Mouse (Mus musculus): ENCODE data around the gene Acvr1b. TPM values are rescaled to one million over a fixed set of nuclear protein-coding genes. Genes with fewer than 3 reads are reported as not detected.

Acvr1b gene
- polyA plus RNA-seq, 1 experiment, result 8.2 TPM

DNA sequence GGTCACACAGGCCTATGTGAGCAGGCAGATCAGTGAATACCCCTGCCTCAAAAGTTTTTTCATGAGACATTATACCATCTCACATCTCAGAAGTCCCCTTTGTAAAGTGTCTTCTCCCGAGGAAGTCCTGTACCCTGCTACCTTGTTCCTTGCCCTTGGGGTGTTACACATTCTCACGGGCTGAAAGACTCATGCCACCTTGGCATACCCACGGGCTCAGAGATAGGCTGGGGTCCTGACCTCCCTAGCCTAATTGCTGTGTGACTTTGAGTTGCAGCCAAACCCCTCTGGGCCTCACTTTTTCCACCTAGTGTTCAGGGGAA lies 79.7 kb downstream of the Acvr1b start:
- Histone ChIP-seq H3K4me3 (replicated peaks) (peak overlapping the region; percentile 91), H3K36me3 (replicated peaks; ENCODE audit: low read length) (peaks cover 2% of the 10 kb centered on the region), H3K27me3 (replicated peaks) (peaks cover 43% of the 10 kb centered on the region), H3K9me3 (peaks cover 17% of the 10 kb centered on the region), H3K4me1 (peaks cover 85% of the 10 kb centered on the region)
- TF ChIP-seq GATA1 (IDR thresholded peaks at IDR 0.05; ENCODE audit: borderline replicate concordance, low read length) (no peak), FLI1 (IDR thresholded peaks at IDR 0.05; ENCODE audit: low read length) (no peak)

DNA sequence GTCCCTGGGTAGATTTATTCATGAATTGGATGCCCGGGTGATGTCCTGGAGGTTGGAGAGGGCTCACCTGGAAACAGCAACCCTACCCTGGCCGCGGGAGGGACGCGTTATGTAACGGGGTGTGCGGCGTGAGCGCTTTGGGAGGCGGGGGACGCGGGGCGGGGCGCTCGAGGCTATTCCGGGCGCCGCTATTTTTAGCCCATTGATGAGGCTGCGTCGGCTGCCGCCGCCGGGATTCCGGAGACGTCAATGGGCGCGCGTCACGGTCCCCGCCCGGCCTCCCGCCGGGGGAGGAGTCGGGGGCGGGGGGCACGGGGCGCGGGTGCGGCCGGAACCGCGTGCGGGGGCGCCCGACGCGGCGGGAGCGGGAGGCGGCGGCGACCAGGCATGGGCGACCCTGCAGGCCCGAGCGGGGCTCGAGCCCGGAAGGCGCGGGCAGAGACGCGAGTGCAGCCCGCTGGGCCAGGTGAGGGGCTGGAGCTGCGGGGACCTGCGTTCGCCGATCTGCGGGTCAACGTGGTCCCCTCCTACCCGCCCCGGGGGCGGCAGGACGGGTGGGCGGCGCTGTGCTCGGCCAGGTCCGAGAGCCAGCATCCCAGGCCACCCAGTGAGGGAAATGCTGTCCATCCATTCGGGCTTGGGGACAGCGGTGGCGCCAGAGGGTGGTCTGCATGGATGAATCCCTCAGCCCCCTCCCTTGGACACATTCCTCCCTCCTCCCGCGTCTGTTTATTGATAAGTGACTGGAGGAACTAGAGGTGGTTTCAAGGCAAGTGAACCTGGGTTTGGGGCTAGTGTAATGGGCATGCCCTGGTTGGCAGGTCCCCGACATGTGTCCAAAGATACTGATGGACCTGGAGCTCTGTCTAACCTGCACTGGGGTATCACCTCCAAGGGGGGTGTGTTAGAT lies 80.3 kb downstream of the Acvr1b start, which contains the start of gene Nr4a1:
Nr4a1 (plus strand) TSS at position 384 of the 910 bp plus-strand sequence.
- peaks cover 85% of the 10 kb centered on the region for H3K4me1 ChIP-seq
- H3K36me3 ChIP-seq (replicated peaks; ENCODE audit: low read length), result peaks cover 2% of the 10 kb centered on the region
- peaks cover 17% of the 10 kb centered on the region for H3K9me3 ChIP-seq
- H3K4me3 ChIP-seq (replicated peaks), result peak within 1 kb of the TSS; percentile 91
- H3K27me3 ChIP-seq (replicated peaks), result peaks cover 43% of the 10 kb centered on the region
- no peak for TF ChIP-seq GATA1 (IDR thresholded peaks at IDR 0.05; ENCODE audit: borderline replicate concordance, low read length)

DNA sequence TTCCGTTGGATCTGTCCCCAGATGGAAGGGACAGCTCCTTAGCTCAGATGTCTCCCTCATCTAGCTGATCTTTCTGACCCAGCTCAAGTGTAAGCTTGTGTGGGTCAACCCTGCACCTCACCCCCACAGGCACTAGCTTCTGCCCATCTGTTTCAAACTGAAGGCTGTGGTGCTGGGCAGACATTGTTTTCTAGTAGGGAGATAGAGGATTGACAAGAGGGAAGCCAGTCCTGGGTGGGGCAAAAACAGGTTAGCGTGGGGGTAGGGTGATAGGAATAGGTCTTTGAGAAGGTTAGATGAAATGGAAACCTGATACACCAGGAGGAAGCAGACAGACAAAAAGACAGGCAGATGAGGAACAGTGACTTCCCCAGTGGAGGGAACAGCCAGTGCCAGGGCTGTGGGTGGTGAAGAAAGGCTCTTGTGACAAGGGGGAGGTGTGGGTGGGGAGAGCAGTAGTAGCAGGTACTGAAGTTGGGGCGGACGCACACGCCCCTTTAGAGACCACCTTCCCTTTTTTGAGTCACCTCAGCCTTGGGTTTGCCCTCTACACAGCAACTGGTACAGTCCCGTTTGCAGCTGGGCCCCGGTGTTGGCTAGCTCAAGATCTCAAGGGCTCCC lies 82.1 kb downstream of the Acvr1b start:
- Histone ChIP-seq H3K36me3 (replicated peaks; ENCODE audit: low read length) (peaks cover 2% of the 10 kb centered on the region), H3K4me3 (replicated peaks) (no peak overlapping the region), H3K27me3 (replicated peaks) (peaks cover 41% of the 10 kb centered on the region), H3K4me1 (peaks cover 82% of the 10 kb centered on the region), H3K9me3 (peaks cover 13% of the 10 kb centered on the region)
- no peak for TF ChIP-seq FLI1 (IDR thresholded peaks at IDR 0.05; ENCODE audit: low read length)
- TF ChIP-seq GATA1 (IDR thresholded peaks at IDR 0.05; ENCODE audit: borderline replicate concordance, low read length), result no peak

DNA sequence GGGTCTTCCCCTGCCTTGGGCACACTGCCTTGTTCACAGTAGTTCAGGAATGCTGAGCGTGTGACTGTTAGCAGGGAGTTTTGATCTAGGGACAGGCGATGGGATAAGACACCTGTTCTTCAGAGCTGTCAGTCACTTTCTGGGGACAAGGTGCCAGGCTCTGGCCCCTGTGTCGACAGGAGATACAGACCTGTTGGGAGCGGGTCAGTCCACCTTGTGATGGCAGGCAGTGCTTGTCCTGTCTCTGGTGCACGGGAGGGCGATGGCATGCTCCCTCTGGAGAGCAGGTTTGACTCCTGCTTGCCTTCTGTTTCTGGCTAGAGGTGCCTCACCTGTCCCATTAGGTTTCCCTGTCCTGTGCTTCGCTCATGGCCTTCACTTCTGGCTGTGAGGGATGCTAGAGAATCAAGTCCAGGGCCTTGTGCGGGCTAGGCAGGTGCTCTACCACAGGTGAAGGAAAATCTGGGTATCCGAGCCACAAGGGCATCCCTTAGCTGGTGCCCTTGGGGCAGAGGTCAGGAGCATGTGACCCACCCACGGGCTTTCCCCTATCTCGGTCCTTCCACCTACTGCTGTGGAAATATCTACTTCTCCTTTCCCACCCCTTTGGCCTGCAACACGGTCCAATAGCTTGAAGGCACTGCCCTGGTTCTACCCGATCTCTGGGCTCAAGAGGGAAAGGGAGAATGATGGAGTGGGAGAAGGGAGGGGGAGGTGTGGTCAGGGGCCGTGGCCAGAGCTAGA lies 82.8 kb downstream of the Acvr1b start:
- Histone ChIP-seq H3K36me3 (replicated peaks; ENCODE audit: low read length) (peaks cover 2% of the 10 kb centered on the region), H3K4me3 (replicated peaks) (peak overlapping the region; percentile 62), H3K9me3 (peaks cover 9% of the 10 kb centered on the region), H3K27me3 (replicated peaks) (peaks cover 39% of the 10 kb centered on the region), H3K4me1 (peaks cover 82% of the 10 kb centered on the region)
- TF ChIP-seq FLI1 (IDR thresholded peaks at IDR 0.05; ENCODE audit: low read length) (no peak), GATA1 (IDR thresholded peaks at IDR 0.05; ENCODE audit: borderline replicate concordance, low read length) (no peak)

DNA sequence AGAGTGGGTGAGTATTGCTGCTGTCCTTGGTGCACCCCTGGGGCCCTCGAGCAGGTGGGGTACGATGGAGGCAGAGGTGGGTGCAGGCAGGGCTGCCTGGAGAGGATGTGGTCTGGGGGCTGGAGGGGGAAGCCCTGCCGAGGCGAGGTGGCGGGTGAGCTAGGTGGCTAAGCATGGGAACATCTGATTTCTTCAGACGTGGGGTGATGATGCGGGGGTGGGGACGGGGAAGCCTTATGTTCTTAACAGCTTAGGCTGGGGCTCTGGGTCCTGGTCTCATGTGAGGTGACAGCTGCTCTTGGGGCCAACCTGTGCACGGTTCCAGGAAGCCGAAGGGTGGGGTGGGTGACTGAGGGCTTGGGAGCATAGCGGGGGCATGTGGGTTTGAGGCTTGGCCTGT lies 84.6 kb downstream of the Acvr1b start:
- peaks cover 25% of the 10 kb centered on the region for H3K27me3 ChIP-seq (replicated peaks)
- peaks cover under 1% of the 10 kb centered on the region; the same call in 1 of the 2 replicates for H3K9me3 ChIP-seq
- H3K4me3 ChIP-seq (replicated peaks), result no peak overlapping the region
- no peak for TF ChIP-seq FLI1 (IDR thresholded peaks at IDR 0.05; ENCODE audit: low read length)
- TF ChIP-seq GATA1 (IDR thresholded peaks at IDR 0.05; ENCODE audit: borderline replicate concordance, low read length), result no peak
- H3K4me1 ChIP-seq, result peaks cover 92% of the 10 kb centered on the region
- peaks cover 2% of the 10 kb centered on the region for H3K36me3 ChIP-seq (replicated peaks; ENCODE audit: low read length)

DNA sequence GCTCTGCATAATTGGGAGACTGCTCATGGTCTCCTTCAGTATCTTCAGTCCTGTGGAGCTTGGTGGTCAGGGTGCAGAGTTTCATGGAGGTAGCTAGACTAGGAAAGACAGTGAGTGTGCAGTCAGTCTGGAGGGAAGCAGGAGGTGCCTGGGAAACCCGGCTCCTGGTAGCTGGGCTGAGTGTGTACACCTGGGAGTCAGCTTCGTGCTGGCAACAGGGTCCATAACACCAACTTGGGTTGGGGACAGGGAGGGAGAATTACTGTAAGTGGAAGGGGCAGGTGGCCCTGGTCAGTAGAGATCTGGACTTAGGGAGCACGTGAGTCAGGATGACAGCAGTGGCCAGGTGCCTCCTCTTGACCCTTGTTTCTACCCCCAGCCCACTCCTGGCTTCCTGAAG lies 86.1 kb downstream of the Acvr1b start:
- H3K9me3 ChIP-seq, result no peaks in the 10 kb centered on the region
- H3K4me1 ChIP-seq, result peaks cover 91% of the 10 kb centered on the region
- peaks cover 2% of the 10 kb centered on the region for H3K36me3 ChIP-seq (replicated peaks; ENCODE audit: low read length)
- H3K4me3 ChIP-seq (replicated peaks), result peak overlapping the region; percentile 10
- TF ChIP-seq GATA1 (IDR thresholded peaks at IDR 0.05; ENCODE audit: borderline replicate concordance, low read length) (no peak), FLI1 (IDR thresholded peaks at IDR 0.05; ENCODE audit: low read length) (no peak)
- peaks cover 22% of the 10 kb centered on the region for H3K27me3 ChIP-seq (replicated peaks)

DNA sequence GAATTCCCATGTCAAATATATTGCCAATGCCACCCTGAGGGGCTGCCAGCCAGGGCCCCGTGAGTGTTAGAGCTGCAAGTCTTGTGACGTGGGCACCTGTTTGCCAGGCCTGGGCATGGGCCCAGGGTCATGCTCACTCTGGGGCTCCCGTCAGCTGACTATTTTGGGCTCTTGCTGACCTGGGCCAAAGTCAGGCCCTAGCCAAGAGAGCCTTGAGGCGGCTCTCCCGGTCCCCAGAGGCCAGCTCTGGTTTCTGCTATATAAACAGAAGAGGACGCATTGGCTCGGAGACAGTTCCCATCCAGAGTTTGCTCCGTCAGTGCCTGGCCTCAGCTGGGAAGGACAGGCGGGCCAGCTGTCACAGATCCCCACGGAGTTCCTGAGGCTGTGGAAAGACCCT lies 86.5 kb downstream of the Acvr1b start:
- H3K27me3 ChIP-seq (replicated peaks), result peaks cover 23% of the 10 kb centered on the region
- TF ChIP-seq FLI1 (IDR thresholded peaks at IDR 0.05; ENCODE audit: low read length) (no peak), GATA1 (IDR thresholded peaks at IDR 0.05; ENCODE audit: borderline replicate concordance, low read length) (no peak)
- peaks cover 90% of the 10 kb centered on the region for H3K4me1 ChIP-seq
- peaks cover 2% of the 10 kb centered on the region for H3K36me3 ChIP-seq (replicated peaks; ENCODE audit: low read length)
- peak overlapping the region; percentile 0 for H3K4me3 ChIP-seq (replicated peaks)
- no peaks in the 10 kb centered on the region for H3K9me3 ChIP-seq

DNA sequence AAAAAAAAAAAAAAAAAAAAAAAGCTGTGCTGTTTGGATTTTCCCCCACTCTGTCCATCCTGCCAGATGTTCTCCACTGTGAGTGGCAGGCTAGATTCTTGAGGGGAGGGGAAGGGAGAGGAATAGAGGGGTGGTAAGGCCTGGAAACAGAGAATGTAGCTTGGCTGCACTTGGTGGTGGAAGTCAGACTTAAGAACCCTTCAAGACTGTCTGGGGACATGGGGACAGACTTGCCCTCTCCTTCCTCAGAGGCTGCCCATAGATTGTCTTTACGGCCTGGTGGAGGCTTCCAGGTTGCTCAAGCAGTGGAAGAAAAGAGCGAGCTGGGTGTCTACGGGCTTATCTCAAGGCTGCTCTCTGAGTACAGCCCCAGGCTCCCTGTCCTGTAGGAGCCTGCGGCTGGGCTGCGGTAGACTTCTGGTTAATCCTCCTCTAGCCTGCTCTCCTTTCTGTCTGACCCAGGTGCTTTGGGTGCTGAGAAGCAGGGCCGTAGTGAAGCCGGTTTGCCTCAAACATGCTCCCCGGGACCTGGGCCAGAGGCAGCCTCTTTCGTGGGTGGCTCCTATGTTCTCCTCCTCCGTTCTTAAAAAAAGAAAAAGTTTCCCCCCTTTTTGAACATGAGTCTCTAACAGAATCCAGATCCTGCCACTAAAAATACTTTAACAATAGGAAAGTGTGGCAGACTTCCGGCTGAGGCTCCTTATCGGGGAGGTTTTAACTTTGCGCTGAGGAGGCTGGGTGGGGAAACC lies 87.2 kb downstream of the Acvr1b start:
- no peaks in the 10 kb centered on the region for H3K9me3 ChIP-seq
- peaks cover 2% of the 10 kb centered on the region for H3K36me3 ChIP-seq (replicated peaks; ENCODE audit: low read length)
- H3K27me3 ChIP-seq (replicated peaks), result peaks cover 28% of the 10 kb centered on the region
- peaks cover 90% of the 10 kb centered on the region for H3K4me1 ChIP-seq
- H3K4me3 ChIP-seq (replicated peaks), result peak overlapping the region; percentile 84
- TF ChIP-seq FLI1 (IDR thresholded peaks at IDR 0.05; ENCODE audit: low read length) (no peak), GATA1 (IDR thresholded peaks at IDR 0.05; ENCODE audit: borderline replicate concordance, low read length) (no peak)

DNA sequence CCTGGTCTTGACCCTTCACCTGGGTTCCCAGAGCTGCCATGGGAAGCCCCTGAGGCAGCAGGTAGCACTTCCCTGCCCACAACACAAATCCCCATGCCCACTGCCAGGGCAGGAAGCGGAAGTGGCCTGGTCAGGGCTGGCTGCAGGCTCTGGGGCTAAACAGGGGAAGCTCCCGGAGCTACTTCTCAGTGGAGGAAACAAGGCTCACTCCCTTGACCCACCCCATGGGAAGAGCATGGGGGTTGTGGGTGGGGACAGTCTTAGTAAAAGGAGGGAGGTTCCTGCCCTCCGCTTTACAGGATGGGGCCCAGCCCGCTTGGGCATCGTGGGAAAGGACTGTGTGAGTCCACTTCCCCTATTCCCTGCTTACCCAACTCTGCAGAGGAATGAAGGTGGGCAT lies 88.6 kb downstream of the Acvr1b start:
- Histone ChIP-seq H3K36me3 (replicated peaks; ENCODE audit: low read length) (peaks cover 2% of the 10 kb centered on the region), H3K4me3 (replicated peaks) (peak overlapping the region; percentile 81), H3K9me3 (no peaks in the 10 kb centered on the region), H3K27me3 (replicated peaks) (peaks cover 33% of the 10 kb centered on the region), H3K4me1 (peaks cover 90% of the 10 kb centered on the region)
- TF ChIP-seq GATA1 (IDR thresholded peaks at IDR 0.05; ENCODE audit: borderline replicate concordance, low read length) (no peak), FLI1 (IDR thresholded peaks at IDR 0.05; ENCODE audit: low read length) (no peak)

Other genes with a start within 250 kb of the Acvr1b start
- not detected in 2 replicates for gene Gm47841, start 126.7 kb upstream of the Acvr1b start, polyA plus RNA-seq (2012; ENCODE audit: insufficient read depth, low replicate concordance)
- 0.61 and 0.94 TPM in 2 replicates for gene Fignl2, start 95.5 kb upstream of the Acvr1b start, polyA plus RNA-seq (2012; ENCODE audit: insufficient read depth, low replicate concordance)
- not detected in 2 replicates for gene Ankrd33, start 58.3 kb upstream of the Acvr1b start, polyA plus RNA-seq (2012; ENCODE audit: insufficient read depth, low replicate concordance)
- 2.1 and 7.9 TPM in 2 replicates for gene Acvrl1, start 45.5 kb upstream of the Acvr1b start, polyA plus RNA-seq (2012; ENCODE audit: insufficient read depth, low replicate concordance)
- 0.47 TPM in 1 of 2 replicates, not detected in the other for gene Grasp, start 50.1 kb downstream of the Acvr1b start, polyA plus RNA-seq (2012; ENCODE audit: insufficient read depth, low replicate concordance)
- 2.9 and 6.8 TPM in 2 replicates for gene Nr4a1, start 80.2 kb downstream of the Acvr1b start, polyA plus RNA-seq (2012; ENCODE audit: insufficient read depth, low replicate concordance)
- gene Atg101, start 110.2 kb downstream of the Acvr1b start, polyA plus RNA-seq (2012; ENCODE audit: insufficient read depth, low replicate concordance), result 36.9 and 65.9 TPM in 2 replicates
- 2.1 TPM in 1 of 2 replicates, not detected in the other for gene 6030408B16Rik, start 119.1 kb downstream of the Acvr1b start, polyA plus RNA-seq (2012; ENCODE audit: insufficient read depth, low replicate concordance)
- gene Krt80, start 196.1 kb downstream of the Acvr1b start, polyA plus RNA-seq (2012; ENCODE audit: insufficient read depth, low replicate concordance), result 0.63 TPM in 1 of 2 replicates, not detected in the other
- not detected in 2 replicates for gene Krt7, start 237.0 kb downstream of the Acvr1b start, polyA plus RNA-seq (2012; ENCODE audit: insufficient read depth, low replicate concordance)

Measured in megakaryocyte, embryonic 14.5 days (primary cell).